Mouse (Mus musculus) midbrain, embryonic 16.5 days (tissue): ENCODE measurements at regions not wholly inside any gene's neighbourhood (a gene's known extent, or its start where the extent isn't known, plus 50 kb on each side); places are given as distances from the start of the nearest gene placed in this dataset.
A peak's percentile ranks its signal among the peaks of the same experiment; 100 is the strongest.

Experiments
- ATAC-seq: fragments of 200-750 bp; cut with Nextera tagmentation; 2 replicates; pipeline ENCODE4 v1.8.0; 2017; ENCODE audit warnings: moderate TSS enrichment
- H3K27ac ChIP-seq: fragments of 300-500 bp; sonication (generic); 2 replicates; pipeline ENCODE4 v1.5.1; 2014; ENCODE audit warnings: mild to moderate bottlenecking, low read length, mixed read lengths
- H3K27me3 ChIP-seq: fragments of 300-500 bp; sonication (generic); 2 replicates; pipeline ENCODE4 v1.6.1; 2014; ENCODE audit warnings: low read depth, low read length, mixed read lengths; ENCODE audit not compliant: control insufficient read depth, insufficient read depth
- H3K36me3 ChIP-seq: fragments of 300-500 bp; sonication (generic); 2 replicates; pipeline ENCODE4 v1.6.1; 2014; ENCODE audit warnings: mild to moderate bottlenecking, low read length, moderate library complexity, mixed read lengths; ENCODE audit not compliant: control insufficient read depth, insufficient read depth
- H3K4me1 ChIP-seq: fragments of 300-500 bp; sonication (generic); 2 replicates; pipeline ENCODE4 v1.6.1; 2014; ENCODE audit warnings: mild to moderate bottlenecking, low read length, mixed read lengths; ENCODE audit not compliant: control insufficient read depth, insufficient read depth
- H3K4me2 ChIP-seq: fragments of 300-500 bp; sonication (generic); 2 replicates; pipeline ENCODE4 v1.6.1; 2014; ENCODE audit warnings: mild to moderate bottlenecking, low read length, mixed read lengths
- H3K4me3 ChIP-seq: fragments of 300-500 bp; sonication (generic); 2 replicates; pipeline ENCODE4 v1.5.1; 2014; ENCODE audit warnings: low read depth, mild to moderate bottlenecking, low read length, moderate library complexity, mixed read lengths
- H3K9ac ChIP-seq: fragments of 300-500 bp; sonication (generic); 2 replicates; pipeline ENCODE4 v1.6.1; 2014; ENCODE audit warnings: low read depth, low read length, mixed read lengths
- H3K9me3 ChIP-seq: fragments of 300-500 bp; sonication (generic); replicated peaks from 2 replicates; pipeline ENCODE4 v1.6.1; 2014; ENCODE audit warnings: mild to moderate bottlenecking, low read length, mixed read lengths; ENCODE audit not compliant: control insufficient read depth, poor library complexity, severe bottlenecking
- WGBS: fragments of 180-500 bp; shearing (Covaris S2); extraction: QIAGEN DNeasy Blood & Tissue Kit; methylation state at CpG from one replicate; pipeline ENCODE4 v1.1.7; 2014; 5-methylcytosine and 5-hydroxymethylcytosine counted together

- Histone ChIP-seq H3K9me3 (no peaks in the 10 kb centered on the region), H3K27ac (no peak overlapping the region), H3K4me1 (no peaks in the 10 kb centered on the region), H3K36me3 (no peaks in the 10 kb centered on the region), H3K9ac (no peak overlapping the region), H3K4me3 (no peak overlapping the region), H3K4me2 (no peak overlapping the region), H3K27me3 (no peaks in the 10 kb centered on the region)
- no peak for ATAC-seq
Observed at GRCm38 (mm10) chr3:33915777-33916176, 71.7 kb upstream of the Ccdc39 start.

- no peak for ATAC-seq
- H3K27ac ChIP-seq = no peak overlapping the region
- H3K27me3 ChIP-seq = no peaks in the 10 kb centered on the region
- no peak overlapping the region for H3K4me3 ChIP-seq
- WGBS = 85% methylated on average over 10 of the region's 10 CpGs
- no peak overlapping the region for H3K9ac ChIP-seq
- H3K9me3 ChIP-seq = no peaks in the 10 kb centered on the region
- no peaks in the 10 kb centered on the region for H3K36me3 ChIP-seq
- no peak overlapping the region for H3K4me2 ChIP-seq
- H3K4me1 ChIP-seq = no peaks in the 10 kb centered on the region
Observed at GRCm38 (mm10) chr3:33916318-33916717, 72.2 kb upstream of the Ccdc39 start.

GRCm38 (mm10) chr3:33916818-33917217, 72.7 kb upstream of the Ccdc39 start:
- 92% methylated on average over 6 of the region's 6 CpGs for WGBS
- H3K9me3 ChIP-seq = no peaks in the 10 kb centered on the region
- ATAC-seq = no peak
- H3K9ac ChIP-seq = no peak overlapping the region
- no peak overlapping the region for H3K4me3 ChIP-seq
- H3K27me3 ChIP-seq = no peaks in the 10 kb centered on the region
- no peaks in the 10 kb centered on the region for H3K36me3 ChIP-seq
- no peaks in the 10 kb centered on the region for H3K4me1 ChIP-seq
- H3K4me2 ChIP-seq = no peak overlapping the region
- no peak overlapping the region for H3K27ac ChIP-seq

- H3K4me2 ChIP-seq = no peak overlapping the region
- no peaks in the 10 kb centered on the region for H3K27me3 ChIP-seq
- peak; percentile 67; the same call in 1 of the 2 replicates for ATAC-seq
- H3K4me1 ChIP-seq = no peaks in the 10 kb centered on the region
- no peaks in the 10 kb centered on the region for H3K9me3 ChIP-seq
- no peak overlapping the region for H3K9ac ChIP-seq
- no peak overlapping the region for H3K27ac ChIP-seq
- H3K4me3 ChIP-seq = no peak overlapping the region
- WGBS = 9% methylated on average over 10 of the region's 10 CpGs
- no peaks in the 10 kb centered on the region for H3K36me3 ChIP-seq
Observed at GRCm38 (mm10) chr3:33918785-33919184, 74.7 kb upstream of the Ccdc39 start.

- Histone ChIP-seq H3K36me3 (no peaks in the 10 kb centered on the region), H3K27ac (no peak overlapping the region), H3K9ac (no peak overlapping the region), H3K4me1 (no peaks in the 10 kb centered on the region), H3K27me3 (no peaks in the 10 kb centered on the region), H3K4me2 (no peak overlapping the region), H3K4me3 (no peak overlapping the region), H3K9me3 (no peaks in the 10 kb centered on the region)
- WGBS = 85% methylated on average over 4 of the region's 4 CpGs
- no peak for ATAC-seq
Observed at GRCm38 (mm10) chr3:33925072-33925471, 81.0 kb upstream of the Ccdc39 start.

- 0% methylated on average over 6 of the region's 6 CpGs for WGBS
- Histone ChIP-seq H3K4me1 (peaks cover 10% of the 10 kb centered on the region), H3K9me3 (no peaks in the 10 kb centered on the region), H3K36me3 (no peaks in the 10 kb centered on the region), H3K27ac (no peak overlapping the region), H3K4me3 (no peak overlapping the region), H3K27me3 (peaks cover 11% of the 10 kb centered on the region), H3K4me2 (no peak overlapping the region), H3K9ac (no peak overlapping the region)
- ATAC-seq = no peak
Observed at GRCm38 (mm10) chr3:33955064-33955463, 64.7 kb upstream of the Fxr1 start.

- peak; percentile 88 for ATAC-seq
- 2% methylated on average over 19 of the region's 19 CpGs for whole genome bisulfite sequencing
- no peaks in the 10 kb centered on the region for H3K9me3 ChIP-seq
Observed at GRCm38 (mm10) chr3:33955854-33956624, 63.7 kb upstream of the Fxr1 start.

GRCm38 (mm10) chr3:33956625-33957023, 63.1 kb upstream of the Fxr1 start:
- ATAC-seq = peak; percentile 16; the same call in 1 of the 2 replicates
- Histone ChIP-seq H3K9ac (no peak overlapping the region), H3K9me3 (no peaks in the 10 kb centered on the region), H3K4me2 (peak overlapping the region; percentile 52; the same call in 1 of the 2 replicates), H3K27me3 (peaks cover 11% of the 10 kb centered on the region), H3K4me3 (no peak overlapping the region), H3K36me3 (no peaks in the 10 kb centered on the region), H3K27ac (no peak overlapping the region), H3K4me1 (peaks cover 10% of the 10 kb centered on the region)
- 39% methylated on average over 3 of the region's 3 CpGs for WGBS

More at GRCm38 (mm10) chr3:33955854-33956624, 63.7 kb upstream of the Fxr1 start:
- Histone ChIP-seq H3K4me3 (peak overlapping the region; percentile 20), H3K36me3 (no peaks in the 10 kb centered on the region), H3K4me2 (peak overlapping the region; percentile 52), H3K4me1 (peaks cover 10% of the 10 kb centered on the region), H3K27me3 (peaks cover 11% of the 10 kb centered on the region), H3K9ac (no peak overlapping the region), H3K27ac (no peak overlapping the region)

GRCm38 (mm10) chr3:33957676-33958075, 62.1 kb upstream of the Fxr1 start:
- H3K9ac ChIP-seq = no peak overlapping the region
- H3K9me3 ChIP-seq = no peaks in the 10 kb centered on the region
- no peak overlapping the region for H3K27ac ChIP-seq
- 87% methylated on average over 10 of the region's 10 CpGs for WGBS
- peaks cover 11% of the 10 kb centered on the region for H3K27me3 ChIP-seq
- H3K4me3 ChIP-seq = no peak overlapping the region
- no peak overlapping the region for H3K4me2 ChIP-seq
- H3K36me3 ChIP-seq = no peaks in the 10 kb centered on the region
- H3K4me1 ChIP-seq = peaks cover 10% of the 10 kb centered on the region
- no peak for ATAC-seq
